Mouse (Mus musculus) C2C12 (cell line): ENCODE measurements at regions not wholly inside any gene's neighbourhood (a gene's known extent, or its start where the extent isn't known, plus 50 kb on each side); places are given as distances from the start of the nearest gene placed in this dataset.

Source experiments
- CTCF ChIP-seq: IDR thresholded peaks from one replicate; pipeline ENCODE4 v1.5.1; 2011; ENCODE audit not compliant: control insufficient read depth, insufficient read depth, insufficient read length
- FOSL1 ChIP-seq: IDR thresholded peaks from one replicate; pipeline ENCODE4 v1.8.0; 2011; ENCODE audit warnings: mild to moderate bottlenecking, low read length; ENCODE audit not compliant: poor library complexity, insufficient read depth, severe bottlenecking
- MAX ChIP-seq: IDR thresholded peaks from one replicate; pipeline ENCODE4 v1.6.1; 2011; ENCODE audit warnings: mild to moderate bottlenecking, control low read depth
- USF1 ChIP-seq: IDR thresholded peaks from one replicate; pipeline ENCODE4 v1.6.1; 2011; ENCODE audit warnings: low read depth, mild to moderate bottlenecking, control low read depth, moderate library complexity

DNA sequence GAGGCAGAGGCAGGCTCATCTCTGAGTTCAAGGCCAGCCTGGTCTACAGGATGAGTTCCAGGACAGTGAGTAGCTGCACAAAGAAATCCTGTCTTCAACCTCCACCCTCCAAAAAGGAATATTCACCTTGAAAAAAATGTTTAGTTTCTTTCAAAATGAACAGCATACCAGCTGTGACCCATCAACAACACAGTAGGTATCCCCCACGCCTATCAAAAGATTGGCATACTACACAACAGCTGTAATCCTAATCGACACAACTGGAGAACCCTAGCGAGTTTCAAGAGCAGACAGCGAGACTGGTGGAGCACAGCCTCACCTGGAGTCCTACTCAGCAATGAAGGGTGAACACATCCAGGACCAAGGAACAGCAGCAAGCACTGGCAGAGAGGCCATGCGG is 136.3 kb upstream of the Smim15 start:
- TF ChIP-seq USF1 = no peak
- TF ChIP-seq CTCF = no peak
- TF ChIP-seq MAX = no peak
- TF ChIP-seq FOSL1 = no peak
